Mouse (Mus musculus) ES-E14 (cell line): Measurements from ENCODE around the gene Poln. TPM values are rescaled to one million over a fixed set of nuclear protein-coding genes. Genes with fewer than 3 reads are reported as not detected.

ENCODE experiments used
- DNase-seq: peaks from one replicate; pipeline ENCODE4 v3.0.0-alpha.2; 2013; ENCODE audit warnings: low read depth, low spot score
- H3K27ac ChIP-seq: 2 replicates; pipeline ENCODE4 v1.5.1; 2012; ENCODE audit warnings: low read depth, mild to moderate bottlenecking, low read length, moderate library complexity, mixed read lengths; ENCODE audit not compliant: poor library complexity, insufficient read depth, severe bottlenecking
- H3K36me3 ChIP-seq: 2 replicates; pipeline ENCODE4 v1.6.1; 2012; ENCODE audit warnings: mild to moderate bottlenecking, low read length, moderate library complexity, mixed read lengths; ENCODE audit not compliant: control insufficient read depth, poor library complexity, insufficient read depth, severe bottlenecking
- H3K4me1 ChIP-seq, 2 experiments: fragments of 150-350 bp in 1 of 2; sonication (generic) in 1 of 2; 2 replicates each; pipeline ENCODE4 v1.6.1; 2012; ENCODE audit warnings: low read length in 2 of 2, mild to moderate bottlenecking in 1 of 2, mixed read lengths in 1 of 2; ENCODE audit not compliant: control insufficient read depth in 2 of 2, insufficient read depth in 2 of 2, poor library complexity in 1 of 2
- H3K4me3 ChIP-seq, 2 experiments: fragments of 150-350 bp in 1 of 2; sonication (generic) in 1 of 2; 2 replicates each; pipeline ENCODE4 v1.5.1; 2012; ENCODE audit warnings: low read length in 2 of 2, low read depth in 1 of 2, mild to moderate bottlenecking in 1 of 2, mixed read lengths in 1 of 2; ENCODE audit not compliant: insufficient read depth in 1 of 2, poor library complexity in 1 of 2, severe bottlenecking in 1 of 2
- H3K9ac ChIP-seq: 2 replicates; pipeline ENCODE4 v1.6.1; 2012; ENCODE audit warnings: low read depth, mild to moderate bottlenecking, low read length, mixed read lengths; ENCODE audit not compliant: poor library complexity, insufficient read depth, severe bottlenecking
- H3K9me3 ChIP-seq: fragments of 150-350 bp; sonication (generic); 2 replicates; pipeline ENCODE4 v1.6.1; 2012; ENCODE audit warnings: low read depth, mild to moderate bottlenecking, low read length; ENCODE audit not compliant: control insufficient read depth, insufficient read depth
- CHD2 ChIP-seq: IDR thresholded peaks from 2 replicates; pipeline ENCODE4 v1.6.1; 2014; ENCODE audit warnings: mild to moderate bottlenecking, low read depth, low read length, inconsistent platforms
- HCFC1 ChIP-seq: IDR thresholded peaks from 2 replicates; pipeline ENCODE4 v1.6.1; 2012; ENCODE audit warnings: low read length, inconsistent platforms, borderline replicate concordance; ENCODE audit not compliant: insufficient read depth
- MAFK ChIP-seq: IDR thresholded peaks from 2 replicates; pipeline ENCODE4 v1.6.1; 2014; ENCODE audit warnings: mild to moderate bottlenecking, low read depth, low read length, inconsistent platforms; ENCODE audit not compliant: insufficient read depth
- ZC3H11A ChIP-seq: IDR thresholded peaks from 2 replicates; pipeline ENCODE4 v1.6.1; 2012; ENCODE audit warnings: low read depth, mild to moderate bottlenecking, inconsistent platforms, low read length, borderline replicate concordance
- ZNF384 ChIP-seq: IDR thresholded peaks from 2 replicates; pipeline ENCODE4 v1.6.1; 2012; ENCODE audit warnings: low read depth, low read length, inconsistent platforms
- in situ Hi-C, 2 experiments: fragments of 600-800 bp; cut with MboI; formaldehyde crosslinking; loops; one replicate each; pipeline ENCODE4 v1.15.1; 2025; ENCODE audit warnings: low sequenced_read_pairs in 2 of 2, inconsistent platforms in 1 of 2; ENCODE audit not compliant: unreplicated experiment in 2 of 2
- total RNA-seq: library from RNA; depleted of rRNA; stranded (reverse); fragments of 300-350 nt; gene quantifications from 2 replicates; pipeline ENCODE4 v1.2.3, GENCODE M21; 2012

The Poln gene
- total RNA-seq, 1 experiment, result 0.18 TPM

GRCm38 (mm10) chr5:33994671-33995625 lies 174.3 kb downstream of the Poln start:
- Histone ChIP-seq H3K27ac (no peak overlapping the region), H3K36me3 (no peaks in the 10 kb centered on the region), H3K9me3 (no peaks in the 10 kb centered on the region), H3K9ac (peak overlapping the region; percentile 25; the same call in 1 of the 2 replicates), H3K4me1 (peaks cover 0 to 2% of the 10 kb centered on the region in 2 experiments; a peak in 1 of 4 replicates), H3K4me3 (peak overlapping the region; percentile 70 to 79; a peak in 3 of 4 replicates)
- in situ Hi-C loops, result no loop called here
- TF ChIP-seq MAFK (no peak), HCFC1 (no peak), ZNF384 (no peak), CHD2 (no peak), ZC3H11A (no peak)
- DNase-seq, result no peak

- 0 out of 4 replicates have a peak, but pooled peaks cover 0 to 2% of the 10 kb centered on the region in 2 experiments for H3K4me1 ChIP-seq
- H3K36me3 ChIP-seq, result no peaks in the 10 kb centered on the region
- DNase-seq, result peak; percentile 49
- H3K27ac ChIP-seq, result no peak within 1 kb of the TSS
- H3K9me3 ChIP-seq, result no peaks in the 10 kb centered on the region
- in situ Hi-C loops, result no loop called here
- H3K4me3 ChIP-seq, result peak within 1 kb of the TSS; percentile 83 to 93
- peak within 1 kb of the TSS; percentile 73 for H3K9ac ChIP-seq
- TF ChIP-seq HCFC1 (no peak), ZNF384 (no peak), ZC3H11A (no peak), CHD2 (no peak), MAFK (no peak)
Observed at GRCm38 (mm10) chr5:33983309-33984121, 185.7 kb downstream of the Poln start, which contains the start of gene Gm1673. TSS of gene Gm1673 (plus strand) at chr5:33983433.

GRCm38 (mm10) chr5:33982731-33983259 lies 186.5 kb downstream of the Poln start:
- TF ChIP-seq ZNF384, result no peak
- no peak for TF ChIP-seq ZC3H11A
- no peak for TF ChIP-seq CHD2
- no peak for TF ChIP-seq HCFC1
- TF ChIP-seq MAFK, result no peak
- Histone ChIP-seq H3K4me3 (peak overlapping the region; percentile 83 to 93), H3K27ac (no peak overlapping the region), H3K9me3 (no peaks in the 10 kb centered on the region), H3K4me1 (0 out of 4 replicates have a peak, but pooled peaks cover 0 to 2% of the 10 kb centered on the region in 2 experiments), H3K36me3 (no peaks in the 10 kb centered on the region), H3K9ac (peak overlapping the region; percentile 67)
- no peak for DNase-seq
- in situ Hi-C loops, result no loop called here

- H3K9me3 ChIP-seq, result no peaks in the 10 kb centered on the region
- no peaks in the 10 kb centered on the region for H3K36me3 ChIP-seq
- no peak for TF ChIP-seq CHD2
- TF ChIP-seq ZNF384, result 0 out of 2 replicates have a peak, but pooled peaks have one; percentile 67
- no peak overlapping the region for H3K4me3 ChIP-seq
- no peak overlapping the region for H3K27ac ChIP-seq
- in situ Hi-C loops, result no loop called here
- DNase-seq, result no peak
- H3K4me1 ChIP-seq, result no peaks in the 10 kb centered on the region
- no peak overlapping the region for H3K9ac ChIP-seq
Observed at GRCm38 (mm10) chr5:33976267-33976666, 193.0 kb downstream of the Poln start.
